Mouse (Mus musculus) ovary, postnatal 14 days (tissue): Measurements from ENCODE around the gene Gm42421.

ENCODE experiments used
- DNase-seq: peaks from one replicate; pipeline ENCODE4 v3.0.0; 2022; ENCODE audit warnings: low spot score

The Gm42421 gene

DNA sequence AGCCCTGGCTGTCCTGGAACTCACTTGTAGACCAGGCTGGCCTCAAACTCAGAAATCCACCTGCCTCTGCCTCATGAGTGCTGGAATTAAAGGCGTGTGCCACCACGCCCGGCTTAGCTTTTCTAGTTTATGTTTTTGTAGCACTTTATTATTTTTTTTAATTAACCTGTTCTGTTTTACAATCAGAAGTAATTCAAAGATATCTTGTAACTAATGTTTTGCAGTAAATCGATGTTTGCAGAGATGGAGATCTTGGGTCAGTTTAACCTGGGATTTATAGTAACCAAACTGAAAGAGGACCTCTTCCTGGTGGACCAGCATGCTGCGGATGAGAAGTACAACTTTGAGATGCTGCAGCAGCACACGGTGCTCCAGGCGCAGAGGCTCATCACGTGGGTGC is at the start of gene Gm42421:
Gene Gm42421 (plus strand): TSS at position 301 of the 400 bp plus-strand sequence.
- DNase-seq, result no peak

DNA sequence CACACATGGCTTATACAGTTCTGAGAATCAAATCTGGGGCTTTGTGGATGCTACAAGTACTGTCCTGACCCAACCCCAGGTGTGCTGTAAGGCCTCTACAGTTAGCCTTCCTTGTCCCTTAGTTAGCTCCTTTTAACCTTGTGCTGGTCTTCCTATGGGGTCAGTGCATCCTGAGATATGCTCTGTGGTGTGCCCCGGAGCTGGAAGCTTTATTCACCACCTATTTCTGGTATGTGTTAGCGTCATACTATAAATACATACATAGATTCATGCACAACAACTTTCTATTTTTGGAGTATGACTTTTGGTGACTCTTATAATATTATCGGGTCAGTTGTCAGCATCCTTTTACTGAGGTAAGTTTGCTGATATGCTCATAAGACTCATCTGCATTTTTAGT is 42.7 kb upstream of the Gm42421 start:
- no peak for DNase-seq

DNA sequence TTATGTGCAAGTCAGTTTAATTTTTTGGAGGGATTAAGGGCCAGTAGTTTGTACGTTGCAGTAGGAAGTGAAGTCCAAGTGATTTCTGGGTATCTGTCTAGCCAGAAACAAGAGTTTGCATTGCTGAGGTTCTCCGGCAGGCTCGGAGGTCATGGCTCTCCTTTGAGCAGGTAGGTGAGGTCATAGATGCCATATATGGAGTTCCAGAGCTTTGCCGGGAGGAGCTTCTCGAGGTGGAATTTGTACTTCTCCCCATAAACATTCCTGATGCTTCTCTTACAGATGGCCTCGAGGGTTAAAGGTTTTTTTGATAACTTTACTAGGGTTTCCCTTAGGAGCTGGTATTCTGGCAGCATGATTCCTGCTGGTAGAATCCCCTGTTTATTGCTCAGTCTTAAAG is 37.2 kb upstream of the Gm42421 start:
- DNase-seq, result no peak

DNA sequence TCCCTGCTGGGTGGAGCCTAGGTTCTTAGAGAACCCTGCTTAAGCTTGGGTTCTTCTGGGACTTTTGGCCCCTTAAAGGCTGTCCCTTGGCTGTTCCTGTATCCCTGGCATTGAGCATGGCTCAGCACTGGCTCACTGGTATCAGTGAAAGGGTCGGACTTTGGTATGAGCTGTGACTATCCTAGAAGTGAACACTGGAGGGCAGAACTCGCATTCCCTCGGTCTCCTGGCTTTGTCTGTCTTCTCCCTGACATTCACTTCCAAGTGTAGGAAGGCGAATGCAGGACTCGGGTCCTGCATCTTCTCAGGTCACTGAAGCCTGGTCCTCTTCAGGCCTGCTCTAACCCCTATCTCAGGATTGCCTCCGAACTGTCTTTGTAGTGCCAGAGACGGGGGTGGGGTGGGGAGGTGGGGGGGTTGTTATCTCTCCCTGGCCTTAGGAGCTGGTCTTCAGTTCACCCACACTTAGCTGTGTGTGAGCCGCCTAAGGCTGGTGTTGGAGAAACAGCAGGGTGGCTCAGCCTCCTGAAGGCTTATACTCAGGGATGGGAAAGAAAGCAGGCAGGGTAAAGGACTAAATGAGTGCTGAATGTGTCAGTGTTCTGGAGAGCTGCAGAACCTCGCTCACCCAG is 35.6 kb upstream of the Gm42421 start:
- no peak for DNase-seq

DNA sequence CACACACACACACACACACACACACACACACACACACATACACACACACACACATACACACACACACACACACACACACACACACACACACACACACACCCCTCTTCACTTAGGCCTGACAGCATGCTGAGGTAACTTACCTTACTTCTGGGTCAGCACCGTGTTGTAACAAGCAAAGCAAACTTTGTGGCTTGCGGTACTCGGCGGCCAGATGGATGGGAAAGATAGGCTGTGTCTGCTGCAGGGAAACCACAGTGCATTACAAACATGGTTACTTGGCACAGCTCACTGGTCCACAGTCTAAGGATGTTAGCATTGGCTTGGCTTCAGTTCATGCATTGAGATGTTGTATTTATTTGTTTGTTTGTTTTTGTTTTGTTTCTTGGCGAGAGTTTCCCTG is 34.6 kb upstream of the Gm42421 start:
- DNase-seq, result no peak

DNA sequence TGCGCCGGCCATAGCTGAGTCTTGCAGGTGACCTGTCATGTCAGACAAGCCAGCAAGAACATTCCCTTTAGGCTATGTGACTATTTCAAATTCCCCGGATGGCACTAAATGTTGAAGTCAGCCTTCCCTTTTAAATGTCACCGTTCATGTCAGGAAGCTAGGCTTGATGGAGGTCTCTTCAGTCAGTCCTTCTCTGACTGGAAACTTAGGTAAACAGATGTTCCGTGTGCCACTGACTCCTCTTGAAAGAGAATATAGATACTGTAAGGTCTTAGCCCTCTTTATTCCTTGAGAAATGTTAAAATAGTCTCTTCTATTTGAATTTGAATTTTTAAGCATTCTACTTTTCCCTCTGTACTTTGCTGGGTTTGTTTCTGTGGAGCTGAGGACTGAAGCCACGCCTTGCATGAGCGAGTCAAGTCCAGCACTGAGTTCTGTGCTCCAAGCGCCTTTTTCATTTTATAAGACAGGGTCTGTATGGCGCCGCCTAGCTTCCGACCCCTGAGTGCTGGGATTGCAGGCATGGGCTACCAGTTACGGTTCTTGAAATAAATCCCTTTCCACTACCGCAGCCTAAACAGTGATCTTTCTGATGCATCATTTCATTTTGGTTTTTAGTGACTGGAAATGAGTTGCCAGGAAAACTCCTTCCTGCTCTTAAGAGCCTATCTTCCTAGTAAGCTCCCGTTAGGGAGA is 30.2 kb upstream of the Gm42421 start, which contains the start of gene Ankrd61:
Gene Ankrd61 (minus strand): TSS at position 51 of the 696 bp plus-strand sequence.
- no peak for DNase-seq

DNA sequence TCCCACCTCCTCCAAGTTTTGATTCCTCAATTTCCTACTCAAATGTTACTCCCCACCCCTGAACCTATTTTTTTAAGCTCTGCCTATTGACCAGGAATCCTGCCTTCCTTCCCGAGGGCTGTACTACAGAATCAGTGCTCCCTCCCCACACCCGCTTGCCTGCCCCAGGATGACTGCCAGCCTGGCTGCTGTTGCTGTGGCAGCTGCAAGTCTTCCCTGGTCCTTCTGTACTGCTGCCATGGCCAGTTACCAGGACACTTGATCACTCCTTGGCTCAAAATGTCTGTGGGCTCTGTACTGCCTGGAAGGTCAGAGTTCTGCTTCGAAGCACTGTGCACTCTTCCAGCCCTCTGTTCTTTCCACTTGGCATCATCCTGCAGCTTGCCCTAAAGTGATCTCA is 25.9 kb upstream of the Gm42421 start:
- no peak for DNase-seq

DNA sequence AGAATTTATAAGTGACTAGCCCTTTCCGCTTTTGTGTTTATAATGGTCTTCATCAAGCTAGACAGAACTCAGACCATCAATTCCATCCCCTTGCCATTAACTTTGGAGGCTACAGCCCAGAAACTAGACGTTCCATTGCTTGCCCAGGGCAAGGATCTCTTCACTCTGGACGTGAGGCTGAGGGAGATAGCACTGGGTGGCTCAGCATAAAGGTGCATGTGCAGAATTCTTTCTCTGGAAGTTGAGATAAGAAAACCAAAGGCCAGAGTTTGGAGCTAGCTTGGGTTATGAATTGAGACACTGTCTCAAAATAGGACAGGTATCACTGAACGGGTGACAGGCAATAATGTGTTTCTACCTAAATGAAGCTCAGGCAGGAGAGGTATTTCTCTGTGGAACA is 24.2 kb upstream of the Gm42421 start:
- no peak for DNase-seq

DNA sequence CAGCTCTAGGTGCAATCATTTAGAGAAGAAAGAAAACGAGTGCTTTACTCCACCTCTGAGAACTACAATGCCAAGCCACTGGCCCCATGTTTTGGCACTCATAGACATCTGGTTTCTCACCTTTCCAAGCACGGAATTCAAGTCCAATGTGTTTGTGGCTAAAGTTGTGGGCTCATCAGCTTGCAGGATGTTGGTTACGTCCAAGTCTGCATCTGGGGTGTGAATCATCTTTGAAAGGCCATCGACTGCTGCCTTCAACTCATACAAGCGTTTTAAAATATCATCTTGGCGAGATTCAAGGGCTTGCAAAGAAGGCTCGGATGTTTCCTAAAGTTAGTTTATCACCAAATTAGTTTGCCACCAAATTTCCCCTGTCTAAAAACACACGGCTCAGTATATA is 21.5 kb upstream of the Gm42421 start:
- no peak for DNase-seq

DNA sequence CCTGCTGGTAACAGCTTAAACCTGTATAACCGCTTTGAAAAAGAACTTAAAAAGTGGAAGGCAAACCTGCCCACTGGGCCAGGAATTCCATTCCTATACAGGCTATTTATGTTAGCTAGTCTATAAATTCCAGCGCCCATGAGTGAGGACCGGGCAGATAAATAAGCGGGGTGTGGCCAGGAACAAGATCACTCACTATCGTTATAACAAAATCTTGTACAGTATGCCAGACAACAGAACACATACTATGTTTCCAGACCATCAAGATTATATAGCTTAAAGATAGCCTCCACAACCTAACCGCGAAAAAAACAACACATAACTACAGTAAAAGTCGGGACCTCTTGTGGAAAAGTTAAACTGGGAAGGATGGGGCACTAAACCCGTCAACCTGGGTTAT is 19.0 kb upstream of the Gm42421 start:
- no peak for DNase-seq

DNA sequence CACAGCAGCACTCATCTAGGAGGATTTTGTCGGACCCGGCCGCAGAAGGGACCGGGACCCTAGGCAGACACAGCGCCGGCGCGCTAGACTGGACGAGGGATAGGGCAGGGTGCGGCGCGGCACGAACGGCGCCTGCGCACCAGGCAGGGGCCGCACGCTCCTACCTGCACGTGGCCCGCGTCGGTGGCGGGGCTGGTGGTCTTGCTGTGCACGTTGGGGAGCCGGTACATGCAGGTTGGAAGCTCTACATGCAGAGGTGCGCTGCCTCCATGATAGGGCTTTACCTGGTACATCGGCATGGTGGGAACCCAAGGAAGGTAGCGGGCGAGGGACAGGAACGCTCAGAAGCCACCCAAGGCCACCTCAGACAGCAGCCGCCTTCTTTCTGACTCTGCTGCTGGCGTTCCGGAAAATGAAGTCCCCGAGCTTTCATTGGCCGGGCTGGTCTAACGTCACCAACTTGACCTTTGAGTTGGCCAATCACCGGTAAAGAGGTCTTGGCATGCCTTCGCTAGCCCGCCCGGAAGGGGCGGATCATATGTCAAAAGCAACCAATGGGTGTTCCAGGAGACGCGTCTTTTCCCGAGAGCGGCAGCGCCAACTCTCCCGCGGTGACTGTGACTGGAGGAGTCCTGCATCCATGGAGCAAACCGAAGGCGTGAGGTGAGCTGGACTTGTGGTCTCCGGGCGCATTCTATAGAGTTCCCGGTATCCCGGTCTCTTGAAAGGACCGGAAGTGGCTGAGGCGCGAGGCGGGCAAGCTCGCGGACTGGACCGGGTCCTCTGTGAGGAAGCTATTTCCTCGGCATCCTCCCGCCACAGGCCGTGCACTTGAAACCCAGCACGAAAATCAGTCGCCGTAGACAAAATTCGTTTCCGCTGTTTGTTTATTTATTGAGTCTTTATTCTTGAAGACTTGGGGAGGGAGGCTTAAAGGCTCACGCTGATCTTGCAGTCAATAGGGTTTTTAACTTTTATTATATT is 18.3 kb upstream of the Gm42421 start, which contains the start of the genes Aimp2 and Pms2:
Gene Aimp2 (minus strand): TSS at position 431 of the 984 bp plus-strand sequence.
Gene Pms2 (plus strand): TSS at position 548 of the 984 bp plus-strand sequence.
- DNase-seq, result peak; percentile 88

DNA sequence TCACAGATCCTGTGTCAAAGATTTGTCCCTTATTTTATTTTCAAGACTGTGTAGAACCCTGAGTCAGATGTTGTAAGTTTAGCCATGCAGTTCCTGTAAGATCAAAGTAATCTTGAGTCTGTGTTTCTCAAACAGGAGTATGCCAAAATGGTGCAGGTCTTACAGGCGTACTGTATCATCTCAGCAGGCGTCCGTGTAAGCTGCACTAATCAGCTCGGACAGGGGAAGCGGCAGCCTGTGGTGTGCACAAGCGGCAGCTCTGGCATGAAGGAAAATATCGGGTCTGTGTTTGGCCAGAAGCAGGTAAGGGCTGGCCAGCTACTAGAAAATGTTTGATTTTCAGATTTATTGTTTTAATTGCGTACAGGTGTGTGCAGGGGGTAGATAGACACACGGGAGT is 11.8 kb upstream of the Gm42421 start:
- DNase-seq, result no peak

DNA sequence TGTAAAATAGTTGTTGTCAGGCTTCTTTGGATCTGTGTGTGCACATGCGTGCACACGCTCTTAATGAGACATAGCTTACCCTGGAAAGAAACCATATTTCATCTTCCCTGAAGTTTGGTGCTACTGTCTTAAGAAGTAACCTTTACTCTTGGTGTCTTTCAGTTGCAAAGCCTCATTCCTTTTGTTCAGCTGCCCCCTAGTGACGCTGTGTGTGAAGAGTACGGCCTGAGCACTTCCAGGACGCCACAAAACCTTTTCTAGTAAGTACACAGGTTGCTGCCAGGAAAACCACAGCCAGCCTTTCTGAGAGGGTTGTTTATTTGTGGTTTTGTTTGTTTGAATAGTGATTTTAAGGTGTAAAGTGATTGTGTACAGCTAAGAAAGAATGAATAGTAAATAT is 10.6 kb upstream of the Gm42421 start:
- DNase-seq, result peak; percentile 26

DNA sequence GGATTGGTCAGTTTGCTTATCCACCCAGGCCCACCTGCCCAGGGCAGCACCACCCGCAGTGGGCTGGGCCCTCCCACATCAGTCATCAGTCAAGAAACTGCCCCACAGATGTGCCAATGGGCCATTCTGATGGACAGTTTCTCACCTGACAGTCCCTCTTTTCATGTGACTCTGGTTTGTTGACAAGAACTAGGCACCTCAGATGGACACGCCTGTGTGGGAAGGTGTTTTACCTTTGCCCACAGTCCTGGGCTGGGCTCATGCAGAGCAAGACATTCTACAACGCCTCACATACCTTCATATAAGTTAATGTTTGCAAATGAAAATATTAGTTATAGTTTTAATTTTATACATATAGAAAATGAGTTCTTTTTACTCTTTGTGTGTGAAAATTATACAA is 9.9 kb upstream of the Gm42421 start:
- DNase-seq, result no peak

DNA sequence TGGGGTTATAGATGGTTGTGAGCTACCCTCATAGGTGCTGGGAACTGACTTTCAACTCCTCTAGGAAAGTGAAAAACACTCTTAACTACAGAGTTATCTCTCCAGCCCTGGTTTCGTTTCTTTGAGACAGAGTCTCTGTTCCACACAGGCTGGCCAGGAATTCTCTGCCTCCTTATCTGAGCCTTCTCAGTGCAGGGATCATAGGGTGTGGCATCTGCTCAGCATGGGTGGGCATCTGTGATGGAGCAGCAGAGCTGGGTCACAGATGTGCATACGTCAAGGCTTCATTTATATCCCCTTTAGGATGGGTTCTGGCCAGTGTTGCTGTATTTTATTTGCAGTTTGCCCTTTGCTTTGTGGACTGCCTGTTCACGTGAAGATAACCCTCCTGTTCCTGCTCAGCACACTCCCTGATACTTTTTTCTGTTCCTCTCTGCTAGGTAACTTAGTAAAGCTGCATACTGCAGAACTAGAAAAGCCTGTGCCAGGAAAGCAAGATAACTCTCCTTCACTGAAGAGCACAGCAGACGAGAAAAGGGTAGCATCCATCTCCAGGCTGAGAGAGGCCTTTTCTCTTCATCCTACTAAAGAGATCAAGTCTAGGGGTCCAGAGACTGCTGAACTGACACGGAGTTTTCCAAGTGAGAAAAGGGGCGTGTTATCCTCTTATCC is 3.1 kb upstream of the Gm42421 start:
- no peak for DNase-seq

DNA sequence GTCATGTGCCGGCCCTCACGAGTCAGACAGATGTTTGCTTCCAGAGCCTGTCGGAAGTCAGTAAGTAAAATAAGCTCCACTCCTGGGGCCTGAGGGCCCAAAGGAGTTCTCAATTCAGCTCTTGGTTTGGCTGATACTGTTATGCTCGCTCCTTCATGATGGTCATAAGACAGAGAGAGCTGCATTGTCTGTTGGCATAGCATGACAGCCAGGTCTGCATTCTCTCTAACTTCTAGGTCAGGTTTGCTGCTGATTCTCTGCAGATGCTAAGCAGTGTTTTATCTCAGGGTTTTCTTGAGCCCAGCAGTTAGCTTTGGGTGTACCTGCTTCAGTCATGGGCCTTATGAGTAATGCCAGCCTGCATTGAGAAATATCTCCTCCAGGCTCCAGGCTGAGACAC is 1.3 kb downstream of the Gm42421 start:
- DNase-seq, result no peak

DNA sequence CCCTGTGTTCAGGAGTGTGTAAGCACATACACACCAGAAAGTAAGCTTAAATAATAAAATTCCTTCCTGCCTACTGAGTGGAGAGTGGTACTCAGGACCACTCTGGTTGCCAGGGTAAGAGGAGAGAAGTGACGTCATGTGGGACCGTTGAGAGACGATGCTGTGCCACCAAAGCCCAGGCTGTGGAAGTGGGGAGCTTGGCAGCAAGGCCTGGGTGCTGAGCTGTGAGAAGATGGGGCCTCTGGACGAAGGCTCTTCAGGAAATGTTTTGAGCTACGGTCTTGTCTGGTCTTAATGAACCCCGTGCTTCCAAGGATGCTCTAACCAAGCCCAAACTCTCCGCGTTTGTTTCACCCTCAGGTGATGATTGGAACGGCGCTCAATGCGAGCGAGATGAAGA is 2.7 kb downstream of the Gm42421 start:
- no peak for DNase-seq

DNA sequence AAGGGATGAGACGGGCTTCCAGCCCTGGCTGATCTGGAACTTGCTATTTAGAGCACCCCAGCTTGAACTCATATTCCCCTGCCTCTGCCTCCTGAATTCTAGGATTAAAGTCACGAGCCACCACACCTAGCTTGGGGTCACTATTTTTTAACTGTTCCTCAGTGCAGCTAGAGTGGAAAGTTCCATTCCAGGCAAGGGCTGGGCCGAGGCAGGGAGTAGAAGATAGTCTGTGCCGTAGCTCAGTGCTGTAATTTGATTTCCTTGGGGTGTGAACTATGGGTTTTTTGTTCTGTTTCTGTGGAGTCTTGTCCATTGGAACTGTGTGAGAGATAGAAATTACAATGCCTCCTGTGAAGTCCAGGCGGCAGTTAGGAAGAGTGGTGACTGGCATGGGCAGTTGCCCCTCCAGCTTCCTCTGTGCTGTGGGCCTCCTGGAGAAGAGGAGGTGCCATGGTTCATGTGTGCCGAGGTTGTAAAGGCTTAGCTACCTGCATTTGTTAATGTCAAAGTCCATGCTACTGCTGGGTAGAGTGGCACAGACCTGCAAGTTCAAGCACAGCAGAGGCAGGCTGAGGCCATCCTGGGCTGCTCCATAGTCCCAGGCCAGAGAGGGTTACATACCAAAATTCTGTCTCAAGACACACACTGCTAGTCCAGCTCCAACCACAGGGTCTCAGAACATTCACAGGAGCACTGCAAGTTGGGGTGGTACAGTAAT is 4.0 kb downstream of the Gm42421 start:
- no peak for DNase-seq

DNA sequence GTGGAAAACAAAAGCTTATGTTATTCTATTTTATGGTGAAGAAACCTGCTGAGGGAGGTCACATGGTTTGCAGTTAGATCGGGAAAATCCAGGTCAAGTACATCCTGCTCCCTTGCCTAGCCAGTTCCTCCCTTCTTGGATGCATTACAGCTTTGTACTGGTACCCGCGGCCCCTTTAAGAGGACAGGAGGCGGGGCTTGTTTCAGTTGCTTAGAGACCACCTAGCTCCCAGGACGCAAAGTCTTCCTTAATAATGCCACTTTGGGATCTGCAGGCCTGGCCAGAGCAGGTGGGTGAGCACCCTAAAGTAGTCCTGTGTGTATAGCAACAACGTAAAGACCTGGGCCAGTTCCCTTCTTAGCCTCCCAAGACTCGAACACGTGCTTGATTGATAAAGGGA is 4.9 kb downstream of the Gm42421 start, which contains the start of gene Rsph10b:
Gene Rsph10b (plus strand): TSS at position 205 of the 400 bp plus-strand sequence.
- DNase-seq, result peak; percentile 13

DNA sequence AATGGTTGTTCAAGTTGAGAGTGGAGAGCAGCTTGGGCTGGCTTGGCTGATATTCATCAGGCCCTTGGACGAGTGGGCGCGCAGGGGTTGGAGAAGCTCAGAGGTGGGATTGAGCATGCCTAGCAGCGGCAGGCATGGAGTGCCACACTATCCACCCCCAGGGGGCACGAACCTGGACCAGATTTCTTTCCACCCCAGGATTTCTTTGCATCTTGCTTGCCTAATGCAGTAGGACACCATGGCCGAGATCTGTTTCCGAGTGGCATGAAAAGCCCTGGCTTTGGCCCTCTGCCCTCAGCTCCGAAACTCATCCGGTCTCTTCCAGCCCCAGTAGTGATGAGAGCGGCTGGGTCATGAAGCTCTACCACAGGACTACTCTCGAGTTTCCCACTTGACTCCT is 5.4 kb downstream of the Gm42421 start:
- no peak for DNase-seq

DNA sequence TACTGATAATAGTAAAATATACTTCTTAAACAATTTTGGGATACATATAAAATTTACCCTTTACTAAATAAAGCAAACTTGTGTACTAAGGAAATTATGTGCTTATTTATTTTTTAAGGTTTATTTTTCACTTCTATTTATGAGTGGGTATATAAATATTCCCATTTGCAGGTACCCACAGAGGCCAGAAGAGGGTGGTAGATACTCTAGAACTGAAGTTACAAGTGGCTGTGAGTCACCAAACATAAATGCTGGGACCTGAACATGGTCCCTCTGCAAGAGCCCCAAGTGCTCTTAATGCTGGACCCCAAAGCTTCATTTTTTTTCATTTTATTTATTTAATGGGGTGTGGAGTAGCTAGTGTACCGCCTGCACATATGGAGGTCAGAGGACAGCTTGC is 5.9 kb downstream of the Gm42421 start:
- DNase-seq, result no peak
